Mouse (Mus musculus): ENCODE data around the gene Aars. TPM values are rescaled to one million over a fixed set of nuclear protein-coding genes. Genes with fewer than 3 reads are reported as not detected.
A peak's percentile ranks its signal among the peaks of the same experiment; 100 is the strongest.
"Not testable (repeated sequence)": the region's sequence is repeated elsewhere in the genome, so short reads cannot be mapped to it uniquely, and the experiment has no call there.

The Aars gene
- total RNA-seq, 1 experiment from 2014 or later = 33.8 TPM

GRCm38 (mm10) chr8:111079861-111080271 lies 46.9 kb downstream of the Aars start:
- 0 out of 4 replicates have a peak, but pooled peaks of 1 of the 2 experiments have one; percentile 32 for ATAC-seq (replicated peaks in 1 of 2; ENCODE audit: insufficient read depth in 1 of 2, low FRiP score in 2 of 2, low TSS enrichment in 1 of 2, low read depth in 1 of 2, poor library complexity in 2 of 2, severe bottlenecking in 2 of 2)

GRCm38 (mm10) chr8:111081580-111082258 lies 48.8 kb downstream of the Aars start:
- ATAC-seq (replicated peaks in 1 of 2; ENCODE audit: insufficient read depth in 1 of 2, low FRiP score in 2 of 2, low TSS enrichment in 1 of 2, low read depth in 1 of 2, poor library complexity in 2 of 2, severe bottlenecking in 2 of 2) = no peak

GRCm38 (mm10) chr8:111083936-111084335 lies 51.0 kb downstream of the Aars start:
- ATAC-seq (replicated peaks in 1 of 2; ENCODE audit: insufficient read depth in 1 of 2, low FRiP score in 2 of 2, low TSS enrichment in 1 of 2, low read depth in 1 of 2, poor library complexity in 2 of 2, severe bottlenecking in 2 of 2) = not testable (repeated sequence)

- ATAC-seq (replicated peaks in 1 of 2; ENCODE audit: insufficient read depth in 1 of 2, low FRiP score in 2 of 2, low TSS enrichment in 1 of 2, low read depth in 1 of 2, poor library complexity in 2 of 2, severe bottlenecking in 2 of 2) = peak; percentile 63 to 67; a peak in 3 of 4 replicates
Measured at GRCm38 (mm10) chr8:111090126-111090525, 57.2 kb downstream of the Aars start.

GRCm38 (mm10) chr8:111091706-111092105 lies 58.8 kb downstream of the Aars start:
- ATAC-seq (replicated peaks in 1 of 2; ENCODE audit: insufficient read depth in 1 of 2, low FRiP score in 2 of 2, low TSS enrichment in 1 of 2, low read depth in 1 of 2, poor library complexity in 2 of 2, severe bottlenecking in 2 of 2) = no peak

GRCm38 (mm10) chr8:111092326-111092725 lies 59.4 kb downstream of the Aars start, which contains the start of gene Clec18a:
Gene Clec18a (minus strand): TSS chr8:111092426.
- not testable (repeated sequence) for ATAC-seq (replicated peaks in 1 of 2; ENCODE audit: insufficient read depth in 1 of 2, low FRiP score in 2 of 2, low TSS enrichment in 1 of 2, low read depth in 1 of 2, poor library complexity in 2 of 2, severe bottlenecking in 2 of 2)

- peak; percentile 68 to 87 for ATAC-seq (replicated peaks in 1 of 2; ENCODE audit: insufficient read depth in 1 of 2, low FRiP score in 2 of 2, low TSS enrichment in 1 of 2, low read depth in 1 of 2, poor library complexity in 2 of 2, severe bottlenecking in 2 of 2)
Measured at GRCm38 (mm10) chr8:111093865-111094718, 61.1 kb downstream of the Aars start, which contains the start of gene Pdpr. Gene Pdpr (plus strand): TSS chr8:111094630.

GRCm38 (mm10) chr8:111094719-111095302 lies 61.9 kb downstream of the Aars start:
- ATAC-seq (replicated peaks in 1 of 2; ENCODE audit: insufficient read depth in 1 of 2, low FRiP score in 2 of 2, low TSS enrichment in 1 of 2, low read depth in 1 of 2, poor library complexity in 2 of 2, severe bottlenecking in 2 of 2) = peak in 1 of 2 experiments; percentile 28; a peak in 2 of 4 replicates

Other genes with a start within 250 kb of the Aars start
- gene Il34, start 227.2 kb upstream of the Aars start, total RNA-seq (2017) = not detected in 2 replicates
- 28.0 and 31.5 TPM in 2 replicates for gene Cog4, start 186.5 kb upstream of the Aars start, total RNA-seq (2017)
- gene Sf3b3, start 186.4 kb upstream of the Aars start, total RNA-seq (2017) = 184 and 205 TPM in 2 replicates
- gene Fuk, start 130.7 kb upstream of the Aars start, total RNA-seq (2017) = 3.3 and 5.6 TPM in 2 replicates
- gene St3gal2, start 113.2 kb upstream of the Aars start, total RNA-seq (2017) = 7.1 and 12.3 TPM in 2 replicates
- 33.8 and 45.6 TPM in 2 replicates for gene Ddx19a, start 35.3 kb upstream of the Aars start, total RNA-seq (2017)
- gene Ddx19b, start 1.4 kb upstream of the Aars start, total RNA-seq (2017) = 15.7 and 17.2 TPM in 2 replicates
- gene Exosc6, start 23.2 kb downstream of the Aars start, total RNA-seq (2017) = 20.1 and 25.7 TPM in 2 replicates
- not detected in 2 replicates for gene Clec18a, start 59.3 kb downstream of the Aars start, total RNA-seq (2017)
- gene Pdpr, start 61.5 kb downstream of the Aars start, total RNA-seq (2017) = 19.0 and 27.2 TPM in 2 replicates
- 50.0 and 52.4 TPM in 2 replicates for gene Glg1, start 226.1 kb downstream of the Aars start, total RNA-seq (2017)